Mouse (Mus musculus) intestine, embryonic 15.5 days (tissue): Measurements from ENCODE around the gene Rsph3a. TPM values are rescaled to one million over a fixed set of nuclear protein-coding genes. Genes with fewer than 3 reads are reported as not detected.
"Not testable (repeated sequence)": the region's sequence is repeated elsewhere in the genome, so short reads cannot be mapped to it uniquely, and the experiment has no call there.

Experiments used
- ATAC-seq: fragments of 200-750 bp; cut with Nextera tagmentation; 2 replicates; pipeline ENCODE4 v1.8.0; 2017; ENCODE audit warnings: moderate TSS enrichment, moderate library complexity
- H3K27ac ChIP-seq: fragments of 300-500 bp; sonication (generic); 2 replicates; pipeline ENCODE4 v1.5.1; 2015; ENCODE audit warnings: mild to moderate bottlenecking, inconsistent platforms
- H3K27me3 ChIP-seq: fragments of 300-500 bp; sonication (generic); replicated peaks from 2 replicates; pipeline ENCODE4 v1.6.1; 2015; ENCODE audit warnings: inconsistent platforms
- H3K36me3 ChIP-seq: fragments of 300-500 bp; sonication (generic); 2 replicates; pipeline ENCODE4 v1.6.1; 2015; ENCODE audit warnings: inconsistent platforms
- H3K4me1 ChIP-seq: fragments of 300-500 bp; sonication (generic); replicated peaks from 2 replicates; pipeline ENCODE4 v1.6.1; 2015; ENCODE audit warnings: inconsistent platforms
- H3K4me2 ChIP-seq: fragments of 300-500 bp; sonication (generic); replicated peaks from 2 replicates; pipeline ENCODE4 v1.6.1; 2015; ENCODE audit warnings: mild to moderate bottlenecking, inconsistent platforms
- H3K4me3 ChIP-seq: fragments of 300-500 bp; sonication (generic); replicated peaks from 2 replicates; pipeline ENCODE4 v1.5.1; 2015; ENCODE audit warnings: inconsistent platforms
- H3K9ac ChIP-seq: fragments of 300-500 bp; sonication (generic); 2 replicates; pipeline ENCODE4 v1.6.1; 2015; ENCODE audit warnings: inconsistent platforms
- H3K9me3 ChIP-seq: fragments of 300-500 bp; sonication (generic); 2 replicates; pipeline ENCODE4 v1.6.1; 2016; ENCODE audit warnings: inconsistent platforms
- WGBS: fragments of 180-500 bp; shearing (Covaris S2); methylation state at CpG from one replicate; pipeline ENCODE4 v1.1.7; 2015; 5-methylcytosine and 5-hydroxymethylcytosine counted together
- polyA plus RNA-seq: library from polyadenylated mRNA; unstranded; fragments of >200 nt; fragmentation: Nextera tagmentation; extraction: Ambion mirVana; gene quantifications from 2 replicates; pipeline ENCODE4 v1.2.1, GENCODE M21; 2015

The Rsph3a gene
- polyA plus RNA-seq, result 45.8 and 51.8 TPM in 2 replicates

DNA sequence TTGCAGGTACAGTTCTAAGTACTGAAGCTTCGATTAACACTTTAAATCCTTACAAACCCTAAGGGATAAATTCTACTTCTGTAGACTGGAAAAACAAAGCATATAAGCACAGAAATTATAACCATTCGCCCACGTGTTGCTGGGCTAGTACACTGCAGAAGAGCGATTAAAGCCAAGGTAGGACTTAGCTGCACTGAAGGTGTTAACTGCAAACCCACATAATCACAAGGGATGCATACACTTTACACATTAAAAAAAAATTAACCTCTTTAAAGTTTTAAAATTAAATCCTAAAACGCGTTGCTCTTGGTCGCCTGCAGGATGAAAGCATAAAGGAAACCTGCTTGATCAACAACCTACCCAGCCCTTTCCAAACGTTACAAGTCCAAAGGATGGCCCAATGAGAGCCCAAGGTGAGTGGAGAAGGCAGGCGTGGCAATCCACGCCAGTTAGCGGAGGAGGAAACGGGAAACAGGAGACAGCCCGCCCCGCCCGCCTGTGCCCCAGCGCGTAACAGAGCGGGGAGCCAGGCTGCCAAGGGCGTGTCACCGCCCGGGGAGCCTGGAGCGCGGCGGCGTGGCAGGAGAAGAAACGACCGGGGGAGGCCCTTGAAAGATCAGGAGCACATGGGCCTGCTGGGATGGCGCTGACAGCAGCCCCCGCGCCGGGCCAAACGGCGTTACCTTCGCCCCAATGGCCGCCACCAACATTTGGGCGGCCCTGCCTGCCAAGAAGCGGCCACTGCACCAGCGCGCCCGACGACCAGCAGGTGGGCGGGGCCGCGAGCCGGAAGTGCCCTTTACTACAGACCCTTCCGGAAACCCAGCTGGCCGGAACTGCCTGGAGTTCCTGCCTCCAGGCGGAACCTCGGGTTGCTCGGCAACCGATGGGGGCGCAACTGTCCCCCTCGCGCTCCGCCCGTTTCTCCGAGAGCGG, at the start of gene Rsph3a:
Gene Rsph3a, plus strand, starts transcription at position 498 of the 936 bp plus-strand sequence.
- Histone ChIP-seq H3K27ac (peak within 1 kb of the TSS; percentile 94), H3K4me3 (peak within 1 kb of the TSS; percentile 60), H3K4me2 (peak within 1 kb of the TSS; percentile 60), H3K9ac (peak within 1 kb of the TSS; percentile 64)
- 2% methylated on average over 58 of the region's 58 CpGs for whole genome bisulfite sequencing
- not testable (repeated sequence) for H3K4me1 ChIP-seq, H3K27me3 ChIP-seq, H3K9me3 ChIP-seq, H3K36me3 ChIP-seq
- ATAC-seq, result peak; percentile 99

DNA sequence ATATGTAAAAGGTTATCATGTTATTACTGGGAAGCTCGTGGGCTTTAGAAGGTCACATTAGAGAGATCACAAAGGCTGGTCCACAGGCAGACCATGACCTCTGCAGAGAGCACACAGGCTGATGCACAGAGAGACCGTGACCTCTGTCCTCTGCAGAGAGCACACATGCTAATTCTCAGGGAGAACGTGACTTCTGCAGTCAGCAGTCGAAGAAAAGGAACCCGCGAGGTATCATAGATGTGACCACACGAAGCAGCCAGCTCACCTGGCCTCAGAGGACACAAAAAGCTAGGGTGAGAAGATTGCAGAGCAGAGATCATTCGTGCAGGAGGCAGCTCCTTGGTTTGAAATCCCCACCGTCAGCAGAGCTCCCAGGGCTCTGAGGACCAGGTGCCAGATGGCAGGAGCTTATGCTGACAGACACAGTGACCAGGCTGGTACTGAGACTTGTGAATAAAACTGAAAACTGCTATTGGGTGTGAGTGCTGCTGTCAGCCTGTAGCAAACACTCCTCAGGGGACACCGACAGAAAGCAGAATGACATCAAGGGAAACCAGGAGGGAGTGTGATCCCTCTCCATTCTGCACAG, 49.3 kb upstream of the Rsph3a start:
- ATAC-seq, result no peak
- WGBS, result 66% methylated on average over 10 of the region's 10 CpGs
- no peak overlapping the region for H3K4me2 ChIP-seq
- no peak overlapping the region for H3K9ac ChIP-seq
- H3K4me3 ChIP-seq, result no peak overlapping the region
- no peaks in the 10 kb centered on the region for H3K36me3 ChIP-seq
- H3K27ac ChIP-seq, result no peak overlapping the region
- H3K4me1 ChIP-seq, result no peaks in the 10 kb centered on the region
- H3K27me3 ChIP-seq, result no peaks in the 10 kb centered on the region
- H3K9me3 ChIP-seq, result no peaks in the 10 kb centered on the region

DNA sequence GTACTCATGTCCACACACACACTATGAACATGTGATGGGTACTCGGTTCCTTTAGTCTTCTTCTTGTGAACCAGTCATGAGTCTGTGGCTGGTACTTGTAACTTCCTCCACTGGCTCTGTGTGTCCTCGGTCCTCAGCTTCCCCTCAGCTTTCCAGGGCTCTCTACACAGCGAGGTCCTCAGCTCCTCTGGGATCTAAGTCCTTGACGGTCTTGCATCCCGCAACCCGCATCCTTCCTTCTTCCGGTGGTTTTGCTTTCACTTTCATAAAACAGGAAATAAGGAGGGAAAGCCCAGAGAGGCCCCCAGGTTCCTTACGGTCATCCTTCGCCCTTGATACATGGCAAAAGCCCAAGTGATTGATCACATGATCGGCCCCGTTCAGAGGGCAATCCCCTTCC, 48.3 kb upstream of the Rsph3a start:
- 75% methylated on average over 11 of the region's 11 CpGs for WGBS
- Histone ChIP-seq H3K9ac (no peak overlapping the region), H3K36me3 (no peaks in the 10 kb centered on the region), H3K4me1 (no peaks in the 10 kb centered on the region), H3K27me3 (no peaks in the 10 kb centered on the region), H3K4me2 (0 out of 2 replicates have a peak overlapping the region, but pooled peaks have one; percentile 5), H3K27ac (no peak overlapping the region), H3K4me3 (no peak overlapping the region), H3K9me3 (no peaks in the 10 kb centered on the region)
- no peak for ATAC-seq

- Histone ChIP-seq H3K4me1 (no peaks in the 10 kb centered on the region), H3K36me3 (no peaks in the 10 kb centered on the region), H3K9me3 (no peaks in the 10 kb centered on the region), H3K9ac (no peak overlapping the region), H3K4me2 (no peak overlapping the region), H3K27me3 (no peaks in the 10 kb centered on the region), H3K4me3 (no peak overlapping the region), H3K27ac (no peak overlapping the region)
- no peak for ATAC-seq
- WGBS, result 74% methylated on average over 4 of the region's 4 CpGs
Measured at GRCm38 (mm10) chr17:7897756-7898155, 47.7 kb upstream of the Rsph3a start.

DNA sequence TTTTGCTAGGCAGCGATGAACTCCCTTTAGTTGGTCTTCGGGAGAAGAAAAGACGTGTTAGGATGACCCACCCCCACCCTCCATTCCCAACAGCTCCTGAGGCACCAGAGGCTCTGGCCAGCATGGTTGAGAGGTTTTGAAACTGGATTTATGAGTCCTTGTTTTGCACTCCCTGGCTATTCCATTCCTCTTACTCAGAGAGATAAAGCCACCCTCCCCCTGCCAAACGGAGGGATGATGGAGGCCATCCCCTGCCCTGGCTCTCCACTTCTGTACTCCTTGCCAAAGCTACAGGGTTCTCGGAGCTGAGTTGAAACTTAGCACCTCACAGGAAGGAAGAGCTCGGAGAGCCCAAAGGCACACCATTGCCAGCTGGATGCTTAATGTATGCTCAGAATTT, 46.2 kb upstream of the Rsph3a start:
- no peak for ATAC-seq
- no peak overlapping the region for H3K4me2 ChIP-seq
- no peaks in the 10 kb centered on the region for H3K36me3 ChIP-seq
- WGBS, result 44% methylated on average over 6 of the region's 6 CpGs
- no peak overlapping the region for H3K9ac ChIP-seq
- H3K9me3 ChIP-seq, result no peaks in the 10 kb centered on the region
- no peaks in the 10 kb centered on the region for H3K4me1 ChIP-seq
- no peak overlapping the region for H3K4me3 ChIP-seq
- H3K27me3 ChIP-seq, result no peaks in the 10 kb centered on the region
- H3K27ac ChIP-seq, result no peak overlapping the region

DNA sequence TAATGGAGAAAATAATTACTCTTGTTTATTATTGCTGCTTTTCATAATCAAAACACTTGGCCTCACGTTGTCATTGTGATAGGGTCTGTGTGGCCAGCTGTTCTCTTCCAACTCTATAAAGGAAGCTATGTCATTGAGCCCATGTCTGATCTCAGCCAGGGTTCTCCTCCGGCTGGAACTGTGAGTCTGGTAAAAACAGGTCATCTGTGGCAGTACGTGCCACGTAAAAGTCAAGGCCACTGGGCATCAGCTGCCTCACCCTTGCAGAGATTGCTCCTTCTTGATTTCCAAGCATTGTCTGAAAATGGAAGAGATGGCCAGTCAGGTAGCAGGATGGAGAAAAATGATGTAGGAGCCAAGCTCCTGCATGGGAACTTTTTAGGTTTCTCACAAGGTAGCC, 45.5 kb upstream of the Rsph3a start:
- WGBS, result 77% methylated on average over 4 of the region's 4 CpGs
- H3K27me3 ChIP-seq, result no peaks in the 10 kb centered on the region
- H3K9me3 ChIP-seq, result no peaks in the 10 kb centered on the region
- no peaks in the 10 kb centered on the region for H3K4me1 ChIP-seq
- H3K27ac ChIP-seq, result no peak overlapping the region
- H3K36me3 ChIP-seq, result no peaks in the 10 kb centered on the region
- no peak overlapping the region for H3K4me2 ChIP-seq
- H3K4me3 ChIP-seq, result no peak overlapping the region
- H3K9ac ChIP-seq, result no peak overlapping the region
- ATAC-seq, result no peak

GRCm38 (mm10) chr17:7901536-7901935, 43.9 kb upstream of the Rsph3a start:
- no peak overlapping the region for H3K27ac ChIP-seq
- ATAC-seq, result no peak
- no peaks in the 10 kb centered on the region for H3K4me1 ChIP-seq
- 84% methylated on average over 2 of the region's 2 CpGs for WGBS
- no peaks in the 10 kb centered on the region for H3K36me3 ChIP-seq
- no peak overlapping the region for H3K9ac ChIP-seq
- H3K9me3 ChIP-seq, result no peaks in the 10 kb centered on the region
- H3K27me3 ChIP-seq, result no peaks in the 10 kb centered on the region
- H3K4me3 ChIP-seq, result no peak overlapping the region
- no peak overlapping the region for H3K4me2 ChIP-seq

DNA sequence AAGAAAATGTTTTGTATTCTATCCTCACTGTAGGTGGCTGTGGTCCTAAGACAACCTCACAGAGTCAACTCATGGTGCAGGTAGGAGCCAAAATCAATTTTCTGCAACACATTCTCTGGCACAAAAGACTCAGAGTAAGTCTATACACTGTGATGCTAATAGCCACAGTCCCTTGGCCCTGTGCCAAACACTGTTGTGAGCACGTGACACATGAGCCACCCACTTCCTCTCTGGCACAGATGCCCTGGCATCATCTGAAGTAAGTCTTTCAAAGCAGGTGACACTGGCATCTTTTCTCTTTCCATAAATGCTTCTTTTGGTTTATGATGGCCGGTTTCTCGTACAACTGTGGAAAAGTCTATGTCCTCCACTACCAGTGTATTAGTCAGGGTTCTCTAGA, 43.1 kb upstream of the Rsph3a start:
- H3K4me1 ChIP-seq, result no peaks in the 10 kb centered on the region
- H3K27ac ChIP-seq, result no peak overlapping the region
- 78% methylated on average over 3 of the region's 3 CpGs for WGBS
- no peaks in the 10 kb centered on the region for H3K9me3 ChIP-seq
- H3K27me3 ChIP-seq, result no peaks in the 10 kb centered on the region
- no peaks in the 10 kb centered on the region for H3K36me3 ChIP-seq
- H3K4me3 ChIP-seq, result no peak overlapping the region
- no peak overlapping the region for H3K4me2 ChIP-seq
- no peak for ATAC-seq
- no peak overlapping the region for H3K9ac ChIP-seq

- Histone ChIP-seq H3K36me3 (no peaks in the 10 kb centered on the region), H3K27ac (no peak overlapping the region), H3K9me3 (no peaks in the 10 kb centered on the region), H3K4me2 (no peak overlapping the region), H3K27me3 (no peaks in the 10 kb centered on the region), H3K4me1 (no peaks in the 10 kb centered on the region), H3K9ac (no peak overlapping the region), H3K4me3 (no peak overlapping the region)
- ATAC-seq, result no peak
- 40% methylated on average over 2 of the region's 2 CpGs for WGBS
Measured at GRCm38 (mm10) chr17:7904992-7905391, 40.4 kb upstream of the Rsph3a start.

- Histone ChIP-seq H3K4me3 (no peak overlapping the region), H3K4me1 (no peaks in the 10 kb centered on the region), H3K36me3 (no peaks in the 10 kb centered on the region), H3K9ac (no peak overlapping the region), H3K9me3 (no peaks in the 10 kb centered on the region), H3K4me2 (no peak overlapping the region), H3K27me3 (no peaks in the 10 kb centered on the region), H3K27ac (no peak overlapping the region)
- WGBS, result 40% methylated on average over 4 of the region's 4 CpGs
- ATAC-seq, result no peak
Measured at GRCm38 (mm10) chr17:7905936-7906685, 39.3 kb upstream of the Rsph3a start.

GRCm38 (mm10) chr17:7914596-7915227, 30.7 kb upstream of the Rsph3a start:
- Histone ChIP-seq H3K4me3 (no peak overlapping the region), H3K4me1 (no peaks in the 10 kb centered on the region), H3K27ac (no peak overlapping the region), H3K9me3 (no peaks in the 10 kb centered on the region), H3K36me3 (no peaks in the 10 kb centered on the region), H3K27me3 (no peaks in the 10 kb centered on the region), H3K4me2 (no peak overlapping the region), H3K9ac (no peak overlapping the region)
- ATAC-seq, result no peak
- 67% methylated on average over 2 of the region's 2 CpGs for WGBS

- ATAC-seq, result no peak
- Histone ChIP-seq H3K27ac (no peak overlapping the region), H3K9ac (no peak overlapping the region), H3K4me2 (no peak overlapping the region), H3K27me3 (no peaks in the 10 kb centered on the region), H3K9me3 (no peaks in the 10 kb centered on the region), H3K36me3 (no peaks in the 10 kb centered on the region), H3K4me3 (no peak overlapping the region), H3K4me1 (no peaks in the 10 kb centered on the region)
- 78% methylated on average over 9 of the region's 9 CpGs for WGBS
Measured at GRCm38 (mm10) chr17:7915791-7916190, 29.6 kb upstream of the Rsph3a start.
